In genomic region chr16:64899084-64899483, GRCm38 (mm10) we compare ENCODE assay signal across 11 mouse cellular contexts. TPM values are rescaled to one million over a fixed set of nuclear protein-coding genes. Genes with fewer than 3 reads are reported as not detected.
A peak's percentile ranks its signal among the peaks of the same experiment; 100 is the strongest.
DNase-seq lines count a peak whose midpoint lies in the region; ATAC-seq and TF ChIP-seq lines count a peak whose summit lies in the region.
"Had no signal": no experiment of that assay in that cellular context is flagged by ENCODE, and none has a peak within 500 bp of the region (broad histone marks: within the 10 kb centered on the region; RNA-seq: fewer than 3 reads in every experiment).

No protein-coding gene starts in this region.

- H3K79me2 ChIP-seq in CH12.LX (replicated peaks; ENCODE audit: control insufficient read depth, extremely low read depth, insufficient read depth, poor library complexity, severe bottlenecking), result no peaks in the 10 kb centered on the region

- H3K36me3 ChIP-seq in CH12.LX (replicated peaks in 1 of 2; ENCODE audit: control insufficient read depth in 1 of 2, insufficient read depth in 1 of 2, low read length in 1 of 2), result no peaks in the 10 kb centered on the region
- no peaks in the 10 kb centered on the region for H3K36me3 ChIP-seq in midbrain, embryonic 10.5 days
- H3K36me3 ChIP-seq in forebrain, embryonic 16.5 days (ENCODE audit: control insufficient read depth, insufficient read depth), result no peaks in the 10 kb centered on the region
- H3K36me3 ChIP-seq: midbrain, embryonic 12.5 days had no signal

- H3K27me3 ChIP-seq in CH12.LX (replicated peaks), result no peaks in the 10 kb centered on the region
- no peaks in the 10 kb centered on the region for H3K27me3 ChIP-seq in midbrain, embryonic 10.5 days (ENCODE audit: low read depth, poor library complexity, severe bottlenecking)
- H3K27me3 ChIP-seq in forebrain, embryonic 16.5 days (replicated peaks; ENCODE audit: control insufficient read depth, insufficient read depth, low read length), result no peaks in the 10 kb centered on the region
- H3K27me3 ChIP-seq: midbrain, embryonic 12.5 days had no signal

- in situ Hi-C loops in CH12.LX (cut with MboI; ENCODE audit: low pct_ligation_motif_present, low pct_unique_long_range_greater_than_20kb, low sequenced_read_pairs), result no loop called here

- TF ChIP-seq EP300 in CH12.LX (IDR thresholded peaks at IDR 0.05; ENCODE audit: low read length), result no peak

- H3K4me1 ChIP-seq in CH12.LX (ENCODE audit: control insufficient read depth in 1 of 2, insufficient read depth in 2 of 2), result no peaks in the 10 kb centered on the region
- H3K4me1 ChIP-seq in midbrain, embryonic 10.5 days, result no peaks in the 10 kb centered on the region
- H3K4me1 ChIP-seq in forebrain, embryonic 16.5 days (replicated peaks; ENCODE audit: control insufficient read depth, insufficient read depth, low read length), result no peaks in the 10 kb centered on the region
- H3K4me1 ChIP-seq: midbrain, embryonic 12.5 days had no signal

- H3K4me3 ChIP-seq in CH12.LX (replicated peaks in 1 of 3; ENCODE audit: low read depth in 2 of 3, low read length in 2 of 3, poor library complexity in 1 of 3), result no peak overlapping the region
- no peak overlapping the region for H3K4me3 ChIP-seq in midbrain, embryonic 10.5 days
- H3K4me3 ChIP-seq in forebrain, embryonic 16.5 days (replicated peaks; ENCODE audit: low read length), result no peak overlapping the region
- H3K4me3 ChIP-seq: midbrain, embryonic 12.5 days had no signal

- DNase-seq in kidney, adult 9 months, result peak; percentile 28
- DNase-seq in kidney, adult 8-10 months, result no peak
- DNase-seq in CH12.LX (ENCODE audit: extremely low read depth), result peak; percentile 64
- peak; percentile 42 for DNase-seq in adipocyte (ENCODE audit: low spot score)
- DNase-seq in lung, postnatal 25 days (ENCODE audit: low spot score), result peak; percentile 36
- no peak for DNase-seq in ovary, postnatal 36 days (ENCODE audit: low spot score)
- DNase-seq in midbrain, embryonic 10.5 days (ENCODE audit: low spot score), result no peak
- DNase-seq: cerebellum, adult 11-12 months; gastrocnemius, postnatal 25 days had no signal

- peak in 1 of 2 experiments; percentile 71; a peak in 3 of 4 replicates for TF ChIP-seq CTCF in CH12.LX (conservative IDR thresholded peaks at IDR 0.05 in 1 of 2, IDR thresholded peaks at IDR 0.05 in 1 of 2; ENCODE audit: low read depth in 2 of 2, low read length in 2 of 2)

- H3K4me2 ChIP-seq in CH12.LX (ENCODE audit: insufficient read depth, low read depth, poor library complexity, severe bottlenecking), result no peak overlapping the region
- H3K4me2 ChIP-seq in forebrain, embryonic 16.5 days (ENCODE audit: low read length), result no peak overlapping the region
- H3K4me2 ChIP-seq: midbrain, embryonic 12.5 days had no signal

- dilution Hi-C loops in CH12.LX (cut with MboI; ENCODE audit: extremely low pct_ligation_motif_present, extremely low pct_unique_long_range_greater_than_20kb, low sequenced_read_pairs), result no loop called here

- peak; percentile 66 for TF ChIP-seq RAD21 in CH12.LX (IDR thresholded peaks at IDR 0.05; ENCODE audit: low read depth, low read length)

- H3K9me3 ChIP-seq in CH12.LX (replicated peaks; ENCODE audit: low read length), result no peaks in the 10 kb centered on the region
- no peaks in the 10 kb centered on the region for H3K9me3 ChIP-seq in midbrain, embryonic 10.5 days (replicated peaks)
- H3K9me3 ChIP-seq in forebrain, embryonic 16.5 days (ENCODE audit: control insufficient read depth, low read length), result no peaks in the 10 kb centered on the region
- H3K9me3 ChIP-seq: midbrain, embryonic 12.5 days had no signal

- no peak overlapping the region for H3K9ac ChIP-seq in CH12.LX (ENCODE audit: insufficient read depth, low read depth)
- no peak overlapping the region for H3K9ac ChIP-seq in forebrain, embryonic 16.5 days (replicated peaks; ENCODE audit: low read depth, low read length)
- H3K9ac ChIP-seq: midbrain, embryonic 12.5 days had no signal

- H3K27ac ChIP-seq in CH12.LX (ENCODE audit: insufficient read depth, low read depth), result no peak overlapping the region
- no peak overlapping the region for H3K27ac ChIP-seq in midbrain, embryonic 10.5 days (replicated peaks)
- H3K27ac ChIP-seq in forebrain, embryonic 16.5 days (ENCODE audit: low read length), result no peak overlapping the region
- H3K27ac ChIP-seq: midbrain, embryonic 12.5 days had no signal

- no peak for TF ChIP-seq POLR2A in CH12.LX (IDR thresholded peaks at IDR 0.05; ENCODE audit: low read depth, low read length)

- ATAC-seq in forebrain, embryonic 16.5 days, result no peak

- WGBS in midbrain, embryonic 10.5 days, result 80% methylated on average over 2 of the region's 2 CpGs
- 78% methylated on average over 2 of the region's 2 CpGs for WGBS in forebrain, embryonic 16.5 days

TF ChIP-seq in CH12.LX, 34 proteins besides CTCF, POLR2A, EP300 and RAD21:
- TF ChIP-seq SMC3 (IDR thresholded peaks at IDR 0.05; ENCODE audit: low read depth, low read length) (peak; percentile 73), IRF4 (IDR thresholded peaks at IDR 0.05; ENCODE audit: low read depth, low read length) (peak; percentile 26; the same call in 1 of the 2 replicates), JUND (conservative IDR thresholded peaks at IDR 0.05; ENCODE audit: low read depth, low read length) (no peak), CHD1 (IDR thresholded peaks at IDR 0.05; ENCODE audit: low read depth, low read length) (no peak), USF1 (IDR thresholded peaks at IDR 0.05; ENCODE audit: low read depth, low read length) (no peak), SIN3A (IDR thresholded peaks at IDR 0.05; ENCODE audit: low read length) (no peak), PAX5 (IDR thresholded peaks at IDR 0.05; ENCODE audit: low read length) (no peak), MEF2A (IDR thresholded peaks at IDR 0.05; ENCODE audit: borderline replicate concordance, low read depth, low read length) (no peak), ZMIZ1 (IDR thresholded peaks at IDR 0.05; ENCODE audit: low read depth, low read length) (no peak), HCFC1 (IDR thresholded peaks at IDR 0.05; ENCODE audit: low read depth, low read length) (no peak), MAZ (IDR thresholded peaks at IDR 0.05; ENCODE audit: low read depth, low read length) (no peak), NELFE (IDR thresholded peaks at IDR 0.05; ENCODE audit: low read depth, low read length) (no peak), NRF1 (IDR thresholded peaks at IDR 0.05; ENCODE audit: low read depth, low read length) (no peak), CHD2 (IDR thresholded peaks at IDR 0.05; ENCODE audit: low read length) (no peak), E2F4 (IDR thresholded peaks at IDR 0.05; ENCODE audit: insufficient replicate concordance, low read depth, low read length) (no peak), ZC3H11A (IDR thresholded peaks at IDR 0.05; ENCODE audit: low read depth, low read length) (peak; percentile 4; the same call in 1 of the 2 replicates), USF2 (conservative IDR thresholded peaks at IDR 0.05; ENCODE audit: low read depth, low read length) (no peak), ZNF384 (IDR thresholded peaks at IDR 0.05; ENCODE audit: low read depth, low read length) (no peak), TCF12 (IDR thresholded peaks at IDR 0.05; ENCODE audit: low read depth, low read length) (no peak), ETS1 (conservative IDR thresholded peaks at IDR 0.05; ENCODE audit: low read depth, low read length) (no peak), RCOR1 (conservative IDR thresholded peaks at IDR 0.05; ENCODE audit: low read depth, low read length) (no peak)

RNA-seq across cellular contexts. Expression of gene Cggbp1, which starts 47.3 kb away (rescaled TPM):
- total RNA-seq in CH12.LX (2012; rRNA removed) (38.5 and 42.1 TPM in 2 replicates), CH12.LX (2014; rRNA removed) (71.1 and 88.5 TPM in 2 replicates)
- 82.6 and 86.5 TPM in 2 replicates for polyA plus RNA-seq in CH12.LX (2012; ENCODE audit: insufficient read length, low read depth)
- 82.9 and 85.0 TPM in 2 replicates for polyA plus RNA-seq in midbrain, embryonic 10.5 days (2016; fragmentation: Nextera tagmentation; extraction: Ambion mirVana)
- polyA plus RNA-seq in forebrain, embryonic 16.5 days (2015; fragmentation: Nextera tagmentation; extraction: Ambion mirVana), result 81.8 and 98.0 TPM in 2 replicates

RNA-seq across cellular contexts. Expression of gene Zfp654, which starts 47.6 kb away (rescaled TPM):
- total RNA-seq in CH12.LX (2012; rRNA removed), result 5.2 and 7.1 TPM in 2 replicates
- total RNA-seq in CH12.LX (2014; rRNA removed), result 22.6 and 24.7 TPM in 2 replicates
- 5.1 and 6.5 TPM in 2 replicates for polyA plus RNA-seq in CH12.LX (2012; ENCODE audit: insufficient read length, low read depth)
- 5.5 and 5.8 TPM in 2 replicates for polyA plus RNA-seq in midbrain, embryonic 10.5 days (2016; fragmentation: Nextera tagmentation; extraction: Ambion mirVana)
- polyA plus RNA-seq in forebrain, embryonic 16.5 days (2015; fragmentation: Nextera tagmentation; extraction: Ambion mirVana), result 7.0 and 8.5 TPM in 2 replicates

Comparison
In these comparisons a context has a peak if more than half of its experiments do, and no peak if none do; other contexts are left out.
1. DNase-seq: peak in kidney, adult 9 months (single experiment), CH12.LX (single experiment), adipocyte (single experiment) and lung, postnatal 25 days (single experiment); none in kidney, adult 8-10 months (0 of 2), ovary, postnatal 36 days (single experiment) and midbrain, embryonic 10.5 days (single experiment).